Mouse (Mus musculus) intestine, embryonic 16.5 days (tissue): ENCODE results near the gene Itpk1. TPM values are rescaled to one million over a fixed set of nuclear protein-coding genes. Genes with fewer than 3 reads are reported as not detected.
A peak's percentile ranks its signal among the peaks of the same experiment; 100 is the strongest.

Experiments
- ATAC-seq: fragments of 200-750 bp; cut with Nextera tagmentation; 2 replicates; pipeline ENCODE4 v1.8.0; 2017; ENCODE audit warnings: moderate TSS enrichment, moderate library complexity
- H3K27ac ChIP-seq: fragments of 300-500 bp; sonication (generic); 2 replicates; pipeline ENCODE4 v1.5.1; 2014; ENCODE audit warnings: mild to moderate bottlenecking, low read length
- H3K27me3 ChIP-seq: fragments of 300-500 bp; sonication (generic); replicated peaks from 2 replicates; pipeline ENCODE4 v1.6.1; 2014; ENCODE audit warnings: low read length, control low read depth, mixed read lengths; ENCODE audit not compliant: control insufficient read depth, insufficient read depth
- H3K36me3 ChIP-seq: fragments of 300-500 bp; sonication (generic); 2 replicates; pipeline ENCODE4 v1.6.1; 2014; ENCODE audit warnings: low read length, control low read depth; ENCODE audit not compliant: control insufficient read depth, insufficient read depth
- H3K4me1 ChIP-seq: fragments of 300-500 bp; sonication (generic); 2 replicates; pipeline ENCODE4 v1.6.1; 2014; ENCODE audit warnings: low read length, control low read depth, mixed read lengths; ENCODE audit not compliant: control insufficient read depth, insufficient read depth
- H3K4me2 ChIP-seq: fragments of 300-500 bp; sonication (generic); 2 replicates; pipeline ENCODE4 v1.6.1; 2014; ENCODE audit warnings: low read depth, low read length, control low read depth
- H3K4me3 ChIP-seq: fragments of 300-500 bp; sonication (generic); 2 replicates; pipeline ENCODE4 v1.5.1; 2014; ENCODE audit warnings: mild to moderate bottlenecking, low read length
- H3K9ac ChIP-seq: fragments of 300-500 bp; sonication (generic); 2 replicates; pipeline ENCODE4 v1.6.1; 2014; ENCODE audit warnings: low read depth, low read length
- H3K9me3 ChIP-seq: fragments of 300-500 bp; sonication (generic); 2 replicates; pipeline ENCODE4 v1.6.1; 2016; ENCODE audit warnings: low read length, control low read depth; ENCODE audit not compliant: control insufficient read depth
- WGBS: fragments of 180-500 bp; shearing (Covaris S2); extraction: QIAGEN DNeasy Blood & Tissue Kit; methylation state at CpG from one replicate; pipeline ENCODE4 v1.1.7; 2014; 5-methylcytosine and 5-hydroxymethylcytosine counted together
- polyA plus RNA-seq: library from polyadenylated mRNA; unstranded; fragments of >200 nt; fragmentation: Nextera tagmentation; extraction: Ambion mirVana; gene quantifications from 2 replicates; pipeline ENCODE4 v1.2.1, GENCODE M21; 2015

The Itpk1 gene
- polyA plus RNA-seq, 1 experiment from 2014 or later = 51.4 TPM

DNA sequence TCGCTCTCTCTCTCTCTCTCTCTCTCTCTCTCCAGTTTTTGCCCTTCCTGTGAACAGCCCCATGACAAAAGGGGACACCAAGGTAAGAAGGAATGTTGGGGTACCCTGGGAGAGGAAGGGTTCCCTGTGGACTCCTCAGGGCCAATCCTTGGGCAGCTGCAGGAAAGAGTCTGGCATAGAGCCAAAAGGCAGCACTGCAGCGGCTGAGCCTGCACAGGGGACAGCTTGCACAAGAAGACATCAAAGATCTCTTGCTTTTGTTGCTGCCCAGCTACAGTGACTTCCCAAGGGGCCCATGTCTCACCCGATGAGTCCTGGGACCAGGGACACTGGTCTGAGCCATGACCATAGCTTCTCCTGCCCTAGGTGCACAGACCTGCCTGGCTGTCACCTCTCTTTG, 148.9 kb downstream of the Itpk1 start:
- no peak overlapping the region for H3K4me2 ChIP-seq
- H3K27me3 ChIP-seq = peaks cover 26% of the 10 kb centered on the region
- WGBS = 63% methylated on average over 3 of the region's 3 CpGs
- H3K9ac ChIP-seq = no peak overlapping the region
- H3K36me3 ChIP-seq = no peaks in the 10 kb centered on the region
- ATAC-seq = no peak
- H3K9me3 ChIP-seq = no peaks in the 10 kb centered on the region
- H3K27ac ChIP-seq = no peak overlapping the region
- no peaks in the 10 kb centered on the region for H3K4me1 ChIP-seq
- no peak overlapping the region for H3K4me3 ChIP-seq

DNA sequence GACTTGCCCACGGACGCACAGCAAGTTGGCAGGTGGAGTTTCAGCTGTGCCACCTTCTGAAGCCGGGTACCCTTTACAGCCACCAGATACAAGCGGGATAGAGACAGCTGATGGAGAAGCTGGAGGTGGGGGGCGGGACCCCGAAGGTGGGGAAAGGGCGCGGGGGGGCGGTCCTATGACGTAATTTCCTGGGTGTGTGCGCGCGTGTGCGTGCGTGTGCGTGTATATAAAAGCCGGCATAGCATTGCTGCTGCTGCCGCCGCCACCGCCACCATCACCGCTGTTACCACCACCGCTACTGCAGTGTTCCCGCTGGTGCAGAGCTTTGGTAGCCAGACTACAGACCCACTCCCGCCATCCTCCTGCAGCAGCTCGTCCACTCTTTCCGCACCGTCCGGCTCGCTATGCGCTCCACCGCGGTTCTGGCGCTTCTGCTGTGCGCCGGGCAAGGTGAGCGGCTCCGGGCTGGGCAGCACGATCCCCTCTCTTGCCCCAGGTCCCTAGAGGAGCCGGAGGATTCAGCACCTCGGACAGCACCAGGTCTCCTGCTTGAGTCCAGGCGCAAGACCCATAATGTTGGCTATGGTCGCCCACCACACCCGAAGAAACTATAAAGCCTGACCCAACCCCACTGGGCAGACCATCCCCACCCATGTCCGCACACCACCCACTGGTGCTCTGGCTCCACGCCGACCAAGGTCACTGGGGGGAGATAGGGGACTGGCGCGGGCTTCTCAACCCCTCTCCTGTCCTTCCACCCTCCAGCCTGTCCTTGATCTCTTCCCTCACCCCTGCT, 149.8 kb downstream of the Itpk1 start, which contains the start of gene Chga:
Gene Chga (plus strand): TSS at position 249 of the 796 bp plus-strand sequence.
- peak within 1 kb of the TSS; percentile 37; the same call in 1 of the 2 replicates for H3K4me2 ChIP-seq
- H3K4me1 ChIP-seq = no peaks in the 10 kb centered on the region
- H3K4me3 ChIP-seq = peak within 1 kb of the TSS; percentile 35
- H3K9me3 ChIP-seq = no peaks in the 10 kb centered on the region
- peak; percentile 72 for ATAC-seq
- 3% methylated on average over 48 of the region's 48 CpGs for WGBS
- peaks cover 26% of the 10 kb centered on the region for H3K27me3 ChIP-seq
- H3K27ac ChIP-seq = no peak within 1 kb of the TSS
- H3K36me3 ChIP-seq = no peaks in the 10 kb centered on the region
- H3K9ac ChIP-seq = no peak within 1 kb of the TSS

DNA sequence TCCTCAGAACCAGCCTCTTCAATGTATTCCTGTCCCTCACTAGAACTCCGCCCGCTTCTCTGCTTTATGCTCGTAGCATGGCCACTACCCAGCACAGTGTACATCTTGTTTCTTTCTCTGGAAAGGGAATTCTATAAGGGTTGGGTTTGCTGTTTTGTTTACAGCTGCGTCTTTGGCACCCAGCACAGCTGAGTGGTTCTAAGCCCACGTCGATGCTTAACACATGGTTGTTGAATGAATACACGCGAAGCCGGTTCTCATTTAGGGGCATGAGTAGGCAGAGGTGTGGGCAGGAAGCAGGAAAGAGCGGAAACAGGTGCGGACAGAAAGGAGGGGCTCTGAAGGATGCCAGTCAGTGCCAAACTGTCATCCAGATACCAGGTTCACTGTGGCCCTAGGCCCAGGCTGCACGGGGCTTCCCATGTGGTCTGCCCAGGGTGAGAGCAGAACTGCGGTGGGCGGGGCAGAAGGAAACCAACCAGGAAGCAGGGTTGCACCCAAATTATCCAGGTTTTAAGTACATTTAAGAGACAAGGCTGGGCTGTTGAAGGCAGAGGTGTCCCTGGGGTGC, 150.9 kb downstream of the Itpk1 start:
- H3K4me2 ChIP-seq = no peak overlapping the region
- no peak overlapping the region for H3K9ac ChIP-seq
- H3K27me3 ChIP-seq = peaks cover 26% of the 10 kb centered on the region
- no peak overlapping the region for H3K27ac ChIP-seq
- no peaks in the 10 kb centered on the region for H3K9me3 ChIP-seq
- H3K4me3 ChIP-seq = no peak overlapping the region
- 75% methylated on average over 14 of the region's 14 CpGs for WGBS
- H3K36me3 ChIP-seq = no peaks in the 10 kb centered on the region
- no peaks in the 10 kb centered on the region for H3K4me1 ChIP-seq
- no peak for ATAC-seq

DNA sequence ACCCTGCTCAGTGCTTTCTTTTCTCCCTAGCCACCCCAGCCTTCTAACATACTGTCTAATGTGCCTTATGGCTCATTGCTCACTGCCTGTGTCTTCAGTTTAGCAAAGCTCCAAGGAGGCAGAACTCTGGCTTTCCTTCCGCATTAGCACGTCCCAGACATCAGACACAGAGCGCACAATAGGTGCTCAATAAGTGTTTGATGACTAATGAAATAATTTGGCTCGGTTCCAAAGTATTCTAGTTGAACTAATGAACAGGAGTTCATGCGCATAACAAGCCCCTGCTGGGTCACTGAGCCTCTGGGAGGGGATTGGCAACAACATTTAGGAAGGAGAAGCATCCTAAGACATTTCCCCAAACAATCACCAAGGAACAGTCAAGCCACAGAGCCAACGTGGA, 152.7 kb downstream of the Itpk1 start:
- Histone ChIP-seq H3K4me1 (no peaks in the 10 kb centered on the region), H3K9ac (no peak overlapping the region), H3K4me3 (no peak overlapping the region), H3K9me3 (no peaks in the 10 kb centered on the region), H3K4me2 (no peak overlapping the region), H3K36me3 (no peaks in the 10 kb centered on the region), H3K27me3 (peaks cover 26% of the 10 kb centered on the region), H3K27ac (no peak overlapping the region)
- ATAC-seq = no peak
- WGBS = 71% methylated on average over 6 of the region's 6 CpGs

DNA sequence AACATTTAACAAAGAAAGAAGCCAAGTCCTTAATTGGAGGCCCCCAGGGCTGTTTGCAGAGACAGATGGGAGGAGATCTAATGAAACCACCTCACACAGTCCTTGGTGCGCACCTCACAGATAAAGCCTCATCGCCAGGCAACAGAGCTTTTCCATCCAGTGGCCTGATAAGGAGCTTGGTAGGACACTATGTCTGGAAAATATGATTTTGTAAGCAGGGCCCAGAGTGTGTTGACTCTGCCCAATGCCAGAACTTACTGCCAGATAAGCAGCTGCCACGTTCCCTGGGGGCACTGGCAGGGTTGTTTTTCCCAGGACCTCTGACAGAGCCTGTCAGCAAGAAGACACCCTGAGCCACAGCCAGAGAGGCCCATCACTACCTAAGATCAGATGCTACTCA, 153.5 kb downstream of the Itpk1 start:
- no peaks in the 10 kb centered on the region for H3K9me3 ChIP-seq
- H3K4me1 ChIP-seq = no peaks in the 10 kb centered on the region
- H3K4me2 ChIP-seq = no peak overlapping the region
- H3K36me3 ChIP-seq = no peaks in the 10 kb centered on the region
- peaks cover 25% of the 10 kb centered on the region for H3K27me3 ChIP-seq
- WGBS = 66% methylated on average over 3 of the region's 3 CpGs
- no peak for ATAC-seq
- no peak overlapping the region for H3K27ac ChIP-seq
- H3K9ac ChIP-seq = no peak overlapping the region
- H3K4me3 ChIP-seq = no peak overlapping the region

DNA sequence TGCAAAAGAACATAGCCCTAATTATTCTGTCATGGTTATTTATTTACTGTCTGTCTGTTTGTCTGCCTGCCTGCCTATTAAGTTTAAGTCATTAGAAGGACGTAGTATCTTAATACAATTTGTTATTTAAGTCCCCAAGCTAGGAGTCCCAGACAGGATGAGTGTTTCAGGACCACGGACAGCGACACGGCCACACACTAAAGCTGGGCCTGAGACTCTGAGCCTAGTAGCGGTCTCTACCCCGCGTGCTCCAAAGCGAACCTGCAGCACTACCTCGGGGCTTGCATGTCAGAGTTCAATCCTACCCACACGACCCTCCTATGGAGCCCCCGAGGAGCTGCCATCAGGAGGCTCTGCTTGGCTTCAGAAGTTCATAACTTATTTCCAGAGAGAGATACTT, 154.2 kb downstream of the Itpk1 start:
- Histone ChIP-seq H3K27me3 (peaks cover 22% of the 10 kb centered on the region), H3K36me3 (no peaks in the 10 kb centered on the region), H3K27ac (no peak overlapping the region), H3K4me2 (no peak overlapping the region), H3K9ac (no peak overlapping the region), H3K4me3 (no peak overlapping the region), H3K9me3 (no peaks in the 10 kb centered on the region), H3K4me1 (no peaks in the 10 kb centered on the region)
- 3% methylated on average over 11 of the region's 11 CpGs for WGBS
- no peak for ATAC-seq

DNA sequence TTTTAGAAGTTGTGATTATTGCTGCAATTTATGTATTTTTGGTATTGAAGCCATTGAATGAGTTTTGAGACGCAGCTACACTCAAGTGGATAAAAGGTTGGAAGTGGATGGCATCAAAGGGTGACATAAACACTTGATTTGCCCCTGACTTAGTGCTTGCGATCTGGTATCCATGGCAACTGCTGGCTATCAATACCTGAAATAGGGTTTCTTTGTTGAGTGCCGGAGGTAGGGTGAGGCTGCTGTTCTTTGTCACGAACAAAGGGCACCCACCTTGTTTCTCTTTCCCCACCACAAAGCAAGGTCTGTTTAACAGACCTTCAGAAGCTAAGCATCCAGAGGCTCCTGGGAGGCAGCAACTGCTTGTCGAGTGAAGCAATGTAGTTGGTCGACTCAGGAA, 159.6 kb downstream of the Itpk1 start:
- no peaks in the 10 kb centered on the region for H3K4me1 ChIP-seq
- H3K36me3 ChIP-seq = no peaks in the 10 kb centered on the region
- H3K4me2 ChIP-seq = no peak overlapping the region
- no peak overlapping the region for H3K4me3 ChIP-seq
- no peak overlapping the region for H3K9ac ChIP-seq
- no peak overlapping the region for H3K27ac ChIP-seq
- WGBS = 53% methylated on average over 6 of the region's 6 CpGs
- H3K27me3 ChIP-seq = no peaks in the 10 kb centered on the region
- H3K9me3 ChIP-seq = no peaks in the 10 kb centered on the region
- ATAC-seq = no peak

DNA sequence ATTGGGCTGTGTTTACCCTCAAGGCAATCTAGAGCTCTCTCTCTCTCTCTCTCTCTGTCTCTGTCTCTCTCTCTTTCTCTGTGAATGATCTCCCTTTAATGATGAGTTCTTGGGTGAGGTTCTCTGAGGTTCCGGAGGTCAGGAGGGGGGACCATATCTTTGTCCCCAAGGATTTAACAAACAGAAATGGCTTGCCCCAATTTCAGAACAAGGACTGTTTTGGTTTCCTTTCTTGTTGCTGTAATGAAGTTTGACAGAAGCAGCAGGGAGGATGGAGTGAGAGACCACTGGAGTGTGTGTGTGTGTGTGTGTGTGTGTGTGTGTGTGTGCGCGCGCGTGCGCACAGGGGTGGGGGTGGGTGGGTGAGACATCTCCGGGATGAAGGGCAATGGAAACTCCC, 163.6 kb downstream of the Itpk1 start:
- no peak overlapping the region for H3K4me2 ChIP-seq
- WGBS = 97% methylated on average over 7 of the region's 7 CpGs
- no peaks in the 10 kb centered on the region for H3K4me1 ChIP-seq
- no peaks in the 10 kb centered on the region for H3K27me3 ChIP-seq
- ATAC-seq = no peak
- no peak overlapping the region for H3K27ac ChIP-seq
- no peaks in the 10 kb centered on the region for H3K36me3 ChIP-seq
- H3K4me3 ChIP-seq = no peak overlapping the region
- no peak overlapping the region for H3K9ac ChIP-seq
- no peaks in the 10 kb centered on the region for H3K9me3 ChIP-seq

DNA sequence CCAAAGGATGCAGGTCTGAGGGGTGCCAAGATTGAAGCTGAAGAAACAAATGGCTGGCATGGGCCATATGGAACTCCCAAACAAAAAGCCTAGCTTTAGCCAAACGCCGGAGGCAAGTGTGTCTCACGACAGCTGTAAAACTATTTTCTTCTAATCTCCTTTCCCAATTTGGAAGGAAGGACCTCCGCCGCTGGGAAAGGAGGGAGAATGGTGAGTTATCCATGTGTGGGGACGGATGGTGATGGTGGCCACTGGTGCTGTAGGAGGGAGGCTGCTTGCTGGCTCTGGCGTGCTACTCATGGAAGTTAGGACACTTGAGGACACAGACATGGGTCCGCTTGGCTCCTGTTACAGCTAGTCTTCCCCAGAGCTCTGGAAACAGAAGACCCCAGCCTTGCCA, 164.5 kb downstream of the Itpk1 start:
- H3K4me3 ChIP-seq = no peak overlapping the region
- no peaks in the 10 kb centered on the region for H3K27me3 ChIP-seq
- H3K9ac ChIP-seq = no peak overlapping the region
- H3K9me3 ChIP-seq = no peaks in the 10 kb centered on the region
- no peak for ATAC-seq
- no peak overlapping the region for H3K27ac ChIP-seq
- no peaks in the 10 kb centered on the region for H3K4me1 ChIP-seq
- 68% methylated on average over 8 of the region's 8 CpGs for WGBS
- H3K4me2 ChIP-seq = no peak overlapping the region
- no peaks in the 10 kb centered on the region for H3K36me3 ChIP-seq
